Mouse (Mus musculus): ENCODE results near the gene Sh3rf3.

Sh3rf3 gene

GRCm38 (mm10) chr10:59162185-59162897 is 349.2 kb downstream of the Sh3rf3 start:
- DNase-seq (ENCODE audit: low read depth, low spot score), result no peak

DNA sequence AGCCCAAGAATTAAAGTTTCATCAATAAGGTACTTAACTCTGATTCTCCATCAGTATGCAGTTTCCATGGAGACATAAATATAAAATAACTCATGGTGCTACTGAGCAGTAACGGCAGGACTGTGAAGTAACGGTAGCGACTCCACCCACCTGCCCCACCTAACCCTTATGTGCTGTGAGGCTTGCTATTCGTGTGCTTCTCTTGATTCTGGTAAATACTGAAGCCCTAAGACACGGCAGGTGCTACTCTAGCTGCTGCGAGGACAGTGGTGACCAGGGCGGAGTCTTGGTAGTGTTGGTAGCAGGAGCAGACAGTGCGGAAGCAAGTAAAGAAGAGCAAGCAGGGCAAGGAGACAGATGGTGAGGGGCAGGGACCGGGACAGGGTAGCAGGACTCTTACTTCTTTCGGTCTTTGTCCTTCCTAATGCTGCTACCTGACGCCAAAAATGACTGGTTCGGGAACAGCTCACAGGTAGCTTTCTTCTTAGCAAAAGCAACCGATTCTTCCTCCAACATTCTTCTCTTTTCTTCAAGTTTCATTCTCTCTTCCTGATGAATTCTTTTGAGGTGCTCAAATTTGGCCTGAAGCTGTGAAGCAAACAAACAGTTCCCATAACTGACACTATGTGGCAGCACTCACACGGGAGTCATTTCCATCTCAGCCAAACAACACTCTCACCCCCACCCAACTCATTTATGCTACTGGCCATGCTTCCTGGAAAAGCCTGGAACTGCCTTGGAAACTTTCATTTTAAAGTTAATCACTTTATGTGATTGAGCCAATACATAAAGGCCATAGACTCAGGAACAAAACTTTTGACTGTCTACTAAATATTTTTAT is 353.2 kb downstream of the Sh3rf3 start:
- peak; percentile 23 for DNase-seq (ENCODE audit: low read depth, low spot score)

GRCm38 (mm10) chr10:59171042-59171441 is 357.9 kb downstream of the Sh3rf3 start:
- DNase-seq (ENCODE audit: low read depth, low spot score), result no peak

DNA sequence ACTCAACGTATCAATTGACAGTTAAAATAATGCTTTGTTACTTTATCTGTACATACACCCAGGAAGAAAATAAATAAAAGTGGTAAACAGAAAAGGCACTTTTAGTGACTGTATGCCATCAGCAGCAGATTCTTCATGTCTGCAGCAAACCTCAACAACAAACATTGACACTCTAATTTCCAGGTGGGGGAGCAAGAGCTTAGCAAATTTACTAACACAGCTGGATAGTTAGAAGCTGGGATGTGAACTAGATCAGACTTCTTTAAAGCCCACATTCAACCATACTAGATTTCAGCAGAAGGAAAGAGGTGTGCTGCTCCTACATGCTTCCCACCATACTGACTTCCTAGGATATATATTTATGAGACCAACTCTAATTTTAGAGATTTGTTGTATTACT is 359.4 kb downstream of the Sh3rf3 start:
- no peak for DNase-seq (ENCODE audit: low read depth, low spot score)

GRCm38 (mm10) chr10:59179620-59180019 is 366.5 kb downstream of the Sh3rf3 start:
- DNase-seq (ENCODE audit: low read depth, low spot score), result no peak

DNA sequence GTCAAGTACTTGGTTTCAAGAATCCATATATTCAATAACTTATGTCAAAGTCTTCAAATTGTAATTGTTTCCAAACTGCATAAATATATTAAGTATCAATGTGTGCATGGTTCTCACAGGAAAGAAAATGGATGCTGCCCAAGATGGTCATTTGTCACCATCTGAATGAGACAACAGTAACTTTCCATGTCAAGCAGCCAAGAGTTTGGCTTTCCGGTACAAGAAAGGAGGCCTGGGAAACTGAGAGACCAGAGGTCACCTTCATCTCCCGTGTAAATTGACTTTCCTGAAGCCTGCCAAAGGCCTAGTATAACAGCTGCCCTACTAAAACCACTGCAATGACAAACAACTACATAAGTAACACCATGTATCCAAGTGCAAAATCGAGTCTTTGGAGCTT is 369.1 kb downstream of the Sh3rf3 start:
- no peak for DNase-seq (ENCODE audit: low read depth, low spot score)
